Mouse (Mus musculus) stomach, postnatal 0 days (tissue): ENCODE measurements around the gene Opcml.

ENCODE experiments used
- CTCF ChIP-seq: IDR thresholded peaks from 2 replicates; pipeline ENCODE4 v1.5.1; 2016; ENCODE audit warnings: antibody characterized with exemption, low read depth, mild to moderate bottlenecking, moderate library complexity
- EP300 ChIP-seq: optimal IDR thresholded peaks from 2 replicates; pipeline ENCODE3; 2016; ENCODE audit warnings: antibody characterized with exemption

DNA sequence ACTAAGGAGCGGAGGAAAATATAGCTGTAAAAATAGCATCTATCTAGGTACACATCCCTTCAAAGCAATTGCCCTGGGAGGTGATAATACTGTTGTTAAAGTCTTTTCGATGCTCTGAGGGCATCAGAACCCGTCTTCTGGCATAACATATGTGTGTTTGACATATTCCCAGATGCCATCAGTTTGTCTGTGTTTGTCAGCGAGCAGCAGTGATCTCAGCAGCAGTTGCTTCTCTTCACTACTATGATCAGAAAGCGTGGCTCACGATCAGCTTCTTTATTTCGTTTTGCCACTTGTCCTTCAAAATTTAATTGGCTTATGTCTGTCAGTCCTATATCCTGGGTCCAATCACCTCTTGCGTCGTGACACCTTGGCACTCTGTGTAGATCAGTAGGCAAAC, 447.9 kb downstream of the Opcml start:
- TF ChIP-seq CTCF (no peak), EP300 (no peak)
